Mouse (Mus musculus) telencephalon, adult 2 months (tissue): ENCODE measurements around the gene Itga6.

ENCODE experiments used
- DNase-seq: peaks from one replicate; pipeline ENCODE4 v3.0.0-alpha.2; 2011; ENCODE audit warnings: low read depth, low spot score

Gene Itga6

GRCm38 (mm10) chr2:71730623-71731612 is 14.5 kb upstream of the Itga6 start:
- DNase-seq = no peak

DNA sequence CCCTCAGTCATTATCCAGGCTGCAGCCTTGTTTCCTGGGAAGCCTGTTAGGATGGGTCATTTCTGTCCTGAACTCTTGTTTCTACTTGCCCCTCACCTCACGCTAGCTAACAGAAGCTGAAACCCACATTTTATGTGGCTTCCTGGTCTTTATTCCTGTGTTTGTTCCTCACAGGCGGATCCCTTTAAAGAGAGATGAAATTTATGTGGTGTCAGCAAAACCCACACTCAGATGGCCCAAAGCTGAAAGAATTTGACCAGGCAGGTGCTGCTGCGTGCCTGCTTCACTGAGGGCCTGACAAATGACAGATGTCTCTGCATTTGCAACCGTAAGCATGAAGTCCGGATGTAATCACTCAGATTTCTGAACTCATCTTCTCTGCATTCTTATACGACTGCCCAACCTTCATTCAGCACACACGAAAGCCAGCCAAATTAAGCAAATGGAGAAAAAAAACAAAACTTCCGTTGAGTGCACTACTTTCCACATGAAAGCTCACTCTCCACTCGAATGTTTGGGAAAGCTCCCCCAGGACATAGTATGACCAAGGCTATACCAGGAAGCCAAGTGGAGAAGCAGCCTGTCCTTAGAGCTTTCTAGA is 10.5 kb upstream of the Itga6 start:
- no peak for DNase-seq

DNA sequence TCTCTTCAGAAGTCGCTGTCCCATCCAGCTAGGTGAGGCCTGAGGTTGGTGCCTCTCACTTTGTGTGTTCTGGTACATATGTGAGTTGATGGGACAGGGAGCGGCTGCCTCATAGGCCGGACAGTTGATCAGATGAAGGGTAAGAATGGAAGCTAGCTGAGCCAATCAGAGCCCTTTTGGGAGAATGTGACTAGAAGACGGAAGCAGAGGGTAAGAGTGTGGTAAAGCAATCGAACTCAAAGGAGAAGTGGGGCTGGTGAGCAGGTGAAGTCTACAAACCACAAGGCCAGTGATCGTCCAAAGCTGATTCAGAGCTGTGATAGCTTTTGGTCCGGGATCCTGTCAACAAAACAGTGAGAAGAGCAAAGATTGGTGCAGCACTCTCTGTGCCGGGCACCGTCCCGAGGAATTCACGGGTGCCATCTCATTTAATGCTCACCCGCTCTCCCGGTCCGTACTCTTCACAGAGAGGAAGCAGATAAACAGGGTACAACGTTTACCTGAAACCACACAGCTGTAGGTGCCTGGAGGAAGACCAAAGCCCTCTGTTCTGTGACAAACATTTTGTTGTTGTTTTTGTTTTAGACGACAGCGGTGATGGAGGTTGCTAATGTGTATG is 9.8 kb upstream of the Itga6 start:
- DNase-seq = no peak

- DNase-seq = no peak
These were observed 9.2 kb upstream of the Itga6 start for GRCm38 (mm10) chr2:71736213-71736612.

- DNase-seq = no peak
These were observed 6.1 kb upstream of the Itga6 start for GRCm38 (mm10) chr2:71739173-71739860.

GRCm38 (mm10) chr2:71742557-71742956 is 2.9 kb upstream of the Itga6 start:
- DNase-seq = no peak

DNA sequence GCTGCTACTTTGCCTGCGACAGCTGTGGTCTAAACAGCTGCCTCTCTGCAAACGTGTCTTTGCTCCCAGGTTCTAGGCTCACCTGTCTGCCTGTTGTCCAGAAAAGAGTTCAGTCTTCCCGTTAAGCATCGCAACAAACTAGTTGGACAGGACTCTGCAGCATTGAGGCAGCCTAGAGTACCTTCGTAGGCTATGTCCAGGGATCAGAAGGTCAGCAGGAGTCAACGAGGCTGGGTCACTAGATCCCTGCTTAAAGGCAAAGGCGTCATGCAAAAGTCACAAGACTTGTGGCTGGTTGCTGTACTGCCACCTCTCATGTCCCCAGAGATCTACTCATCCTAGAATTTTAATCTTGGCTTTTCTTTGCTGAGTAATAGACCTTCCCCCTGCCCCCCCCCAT is 2.0 kb upstream of the Itga6 start:
- DNase-seq = no peak

GRCm38 (mm10) chr2:71744320-71744719 is 1.1 kb upstream of the Itga6 start:
- no peak for DNase-seq

- peak; percentile 32 for DNase-seq
These were observed 432 bp upstream of the Itga6 start for GRCm38 (mm10) chr2:71744861-71745507.

GRCm38 (mm10) chr2:71748451-71748850 is 3.0 kb downstream of the Itga6 start:
- DNase-seq = no peak

DNA sequence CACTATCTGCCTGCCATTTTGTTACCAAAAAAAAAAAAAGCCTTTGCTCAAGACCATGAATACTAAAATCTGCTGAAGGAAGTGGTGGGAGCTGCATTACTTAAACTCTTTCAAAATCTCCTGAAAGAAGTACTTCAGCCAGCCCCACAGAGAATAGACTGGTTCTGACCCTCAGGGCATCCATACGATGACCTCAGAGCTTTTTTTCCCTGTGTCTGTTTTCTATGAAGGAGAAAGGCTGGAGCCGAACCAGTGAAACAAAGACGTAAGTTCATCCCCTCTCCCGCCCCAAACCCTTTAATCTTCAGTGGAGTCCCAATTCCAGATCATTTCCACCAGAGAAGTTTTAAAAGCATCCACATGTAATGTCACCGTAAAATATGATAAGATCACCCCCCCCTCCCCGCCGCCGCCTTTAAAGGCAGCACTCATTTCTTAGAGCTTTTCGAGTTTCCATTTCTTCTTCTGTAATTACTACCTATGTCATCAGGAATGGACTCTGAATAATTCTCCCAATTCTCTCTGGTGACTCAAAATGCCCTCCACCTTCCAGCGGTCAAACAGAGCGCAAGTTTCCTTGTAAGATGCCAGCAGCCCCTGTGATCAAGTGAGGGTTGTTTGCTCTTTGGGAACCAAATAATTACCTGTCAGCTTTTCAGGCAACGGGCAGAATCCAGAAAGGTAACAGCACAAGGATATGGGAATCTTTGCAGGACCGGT is 4.1 kb downstream of the Itga6 start:
- no peak for DNase-seq

DNA sequence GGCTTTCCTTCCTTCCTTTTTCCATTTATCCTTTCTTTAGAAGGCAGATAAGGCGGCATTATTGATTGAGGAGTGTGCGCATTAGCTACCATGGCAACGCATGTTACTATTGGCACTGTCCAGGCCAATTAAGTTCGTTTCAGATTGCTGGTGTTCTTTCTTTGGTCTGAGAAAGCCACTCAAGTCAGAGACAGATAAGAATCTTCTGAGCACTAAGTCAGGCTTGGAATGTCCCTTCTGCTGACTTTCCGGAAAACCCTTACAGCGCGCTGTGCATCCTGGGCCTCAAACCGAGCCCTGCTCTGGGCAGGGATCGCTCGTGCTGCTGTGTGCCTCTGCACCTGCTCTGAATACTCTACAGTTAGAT is 4.7 kb downstream of the Itga6 start:
- DNase-seq = no peak

GRCm38 (mm10) chr2:71751336-71751735 is 5.9 kb downstream of the Itga6 start:
- DNase-seq = no peak

- DNase-seq = no peak
These were observed 6.4 kb downstream of the Itga6 start for GRCm38 (mm10) chr2:71751863-71752262.

DNA sequence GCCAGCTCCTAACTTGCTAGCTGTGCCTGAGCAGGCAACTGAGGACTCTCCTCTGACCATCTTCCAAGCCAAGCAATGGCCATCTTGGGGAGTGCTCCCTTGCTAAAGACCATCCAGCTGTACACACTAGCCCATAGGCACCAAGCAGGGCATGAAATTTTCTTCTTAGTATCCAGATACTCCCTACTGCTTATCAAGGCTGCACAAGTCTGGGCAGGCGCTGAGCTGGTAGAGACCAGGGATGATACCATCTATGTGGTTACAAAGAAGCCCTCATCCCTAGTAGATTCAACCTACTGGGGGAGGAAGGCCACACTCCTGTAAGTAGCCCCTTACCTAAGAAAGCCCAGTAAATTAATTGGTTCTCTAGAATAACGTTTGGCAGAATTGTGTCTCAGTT is 7.0 kb downstream of the Itga6 start:
- DNase-seq = no peak

GRCm38 (mm10) chr2:71753161-71753560 is 7.7 kb downstream of the Itga6 start:
- DNase-seq = no peak

DNA sequence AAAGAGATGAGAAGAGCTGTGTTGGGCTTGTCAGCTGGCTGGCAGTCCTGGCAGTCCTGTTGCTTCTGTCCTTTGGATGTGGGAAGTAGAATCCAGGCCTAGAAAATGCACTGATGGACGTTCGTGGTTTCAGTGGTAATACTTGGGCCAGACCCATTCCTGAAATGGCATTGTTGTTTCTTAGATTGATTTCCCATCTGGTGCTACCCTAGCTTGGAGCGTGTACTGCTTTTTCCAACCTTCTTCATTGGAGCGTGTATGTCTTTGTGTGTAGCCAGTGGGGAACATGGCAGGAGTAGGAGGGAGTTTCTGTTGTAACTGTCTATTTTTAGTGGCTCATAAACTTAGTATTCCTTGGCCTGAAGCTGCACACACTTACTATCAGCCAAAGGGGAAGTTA is 10.3 kb downstream of the Itga6 start:
- no peak for DNase-seq

DNA sequence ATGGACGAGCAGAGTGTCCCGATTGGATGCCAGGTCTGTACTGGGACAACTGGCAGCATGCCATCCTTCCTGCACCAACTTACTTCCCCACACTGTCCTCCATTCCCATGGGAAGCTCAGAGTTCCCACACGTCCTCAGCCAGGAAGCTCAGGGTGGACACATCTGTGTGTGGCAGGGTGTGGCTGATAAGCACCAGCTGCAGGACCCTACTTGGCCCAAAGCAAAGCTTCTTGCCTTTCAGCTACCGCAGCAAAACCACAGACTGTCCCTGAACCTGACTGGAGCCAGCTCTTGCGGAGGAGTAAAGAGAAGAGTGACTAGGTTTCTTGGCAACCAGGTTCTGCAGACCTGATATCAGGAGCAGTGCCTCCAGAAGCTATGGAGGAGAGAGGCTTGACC is 11.7 kb downstream of the Itga6 start:
- DNase-seq = no peak

DNA sequence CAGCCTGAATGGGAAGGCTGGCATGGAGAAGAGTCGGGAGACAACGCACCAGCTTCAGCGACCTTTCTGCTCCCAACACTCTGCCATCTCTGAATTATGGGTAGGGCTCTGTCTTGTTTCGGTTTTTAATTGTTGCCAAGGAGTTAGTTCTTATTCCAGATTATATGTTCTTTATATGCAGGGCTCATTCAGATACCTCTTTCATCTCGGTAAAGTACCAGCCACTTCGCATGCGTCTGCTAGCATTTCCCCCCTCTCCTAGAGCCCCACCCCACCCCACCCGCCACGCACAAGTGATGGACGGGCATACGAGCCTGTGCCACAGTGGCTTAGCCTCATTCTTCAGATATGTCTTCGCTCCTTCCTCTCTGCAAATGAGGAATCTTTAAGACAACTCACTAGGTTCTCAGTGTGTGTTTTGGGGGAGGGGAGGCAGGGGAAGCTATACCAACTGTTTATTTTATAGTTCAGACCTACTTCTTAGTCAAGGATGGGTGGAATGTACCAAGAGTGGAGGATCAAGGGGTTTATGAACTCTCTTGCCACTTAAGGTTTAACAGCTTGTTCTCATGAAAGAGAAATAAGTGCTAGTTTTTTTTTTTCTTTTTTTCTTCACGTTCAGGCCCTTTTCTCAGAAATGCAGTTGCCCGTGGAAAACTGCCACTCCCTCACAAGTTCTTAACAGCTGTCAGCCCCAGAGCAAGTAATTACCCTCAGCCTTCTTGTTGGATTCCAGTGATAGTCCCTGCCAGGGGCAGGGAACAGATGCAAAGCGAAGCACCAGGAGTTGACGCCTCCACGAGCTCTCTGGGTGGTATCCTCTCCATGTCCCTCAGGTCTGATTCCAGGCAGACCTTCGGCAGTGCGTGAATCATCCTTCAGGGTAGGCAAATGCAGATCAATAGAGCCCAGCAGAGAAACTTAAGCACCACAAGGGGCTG is 13.4 kb downstream of the Itga6 start:
- DNase-seq = no peak

DNA sequence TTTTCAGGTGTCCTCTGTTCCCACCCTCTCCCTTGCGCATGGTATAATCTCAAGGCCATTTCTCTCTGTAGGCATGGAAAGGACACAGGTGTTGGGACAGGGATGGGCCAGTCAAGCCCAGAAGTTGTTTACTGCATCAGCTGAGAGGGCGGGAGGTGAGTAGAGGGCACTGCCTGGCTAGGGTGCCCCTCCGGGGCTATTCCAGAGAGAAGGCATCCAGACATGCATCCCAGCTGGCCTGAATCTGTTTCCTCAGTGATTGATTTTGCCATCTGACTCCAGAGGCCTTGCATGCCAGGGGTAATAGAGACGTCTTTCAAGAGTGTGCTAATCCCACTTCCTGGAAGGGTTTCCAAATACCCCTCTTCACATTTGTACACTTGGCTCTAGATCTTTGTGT is 14.7 kb downstream of the Itga6 start:
- DNase-seq = no peak
